Mouse (Mus musculus) CD8-positive naive resting alpha-beta T cell, adult 2 months (primary cell): ENCODE results near the gene Prdx6.

Experiments used
- DNase-seq, 2 experiments: peaks; one replicate each; pipeline ENCODE4 v3.0.0; 2022; ENCODE audit warnings: low read depth in 2 of 2, low spot score in 2 of 2

Prdx6 gene

DNA sequence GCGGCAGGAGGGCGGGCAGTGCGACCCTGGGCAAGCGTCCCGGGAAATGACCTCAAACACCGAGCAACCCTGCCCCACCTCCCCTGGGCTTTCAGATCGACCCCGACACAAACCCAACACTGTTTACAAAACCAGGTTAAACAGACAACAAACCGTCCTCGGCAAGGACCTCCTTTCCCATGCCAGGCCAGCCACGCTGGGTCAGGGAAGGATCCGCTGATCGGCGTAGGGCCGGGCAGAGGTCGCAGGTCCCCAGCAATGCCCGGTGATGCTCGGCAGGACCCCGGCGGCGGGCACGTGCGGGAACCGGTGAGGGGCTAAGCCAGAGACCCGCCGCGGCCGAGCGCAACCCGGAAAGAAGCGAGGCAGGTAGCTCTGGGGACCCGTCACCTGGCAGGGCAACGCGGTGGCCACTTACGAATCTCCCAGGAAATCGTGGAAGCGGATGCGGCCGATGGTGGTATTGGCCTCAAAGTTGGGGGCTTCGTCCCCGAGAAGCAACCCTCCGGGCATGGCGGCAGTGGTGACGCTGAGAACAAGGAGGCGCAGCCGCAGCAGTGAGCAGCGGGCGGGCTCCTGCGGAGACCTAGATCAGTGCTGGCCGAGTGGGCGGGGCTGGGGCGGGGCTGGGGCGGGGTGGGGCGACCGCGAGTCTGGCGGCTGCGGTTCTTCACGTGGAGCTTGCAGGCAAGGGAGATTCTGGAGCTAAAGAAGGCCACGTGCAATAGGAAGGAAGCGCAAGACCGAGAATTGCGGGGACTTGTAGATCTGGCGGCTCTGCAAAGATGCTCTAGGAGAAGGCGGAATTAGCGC is at the start of gene Prdx6:
Gene Prdx6 (minus strand): TSS at position 616 of the 813 bp plus-strand sequence.
- DNase-seq, result peak; percentile 77 to 83

GRCm38 (mm10) chr1:161288256-161288655 is 37.2 kb upstream of the Prdx6 start:
- no peak for DNase-seq

DNA sequence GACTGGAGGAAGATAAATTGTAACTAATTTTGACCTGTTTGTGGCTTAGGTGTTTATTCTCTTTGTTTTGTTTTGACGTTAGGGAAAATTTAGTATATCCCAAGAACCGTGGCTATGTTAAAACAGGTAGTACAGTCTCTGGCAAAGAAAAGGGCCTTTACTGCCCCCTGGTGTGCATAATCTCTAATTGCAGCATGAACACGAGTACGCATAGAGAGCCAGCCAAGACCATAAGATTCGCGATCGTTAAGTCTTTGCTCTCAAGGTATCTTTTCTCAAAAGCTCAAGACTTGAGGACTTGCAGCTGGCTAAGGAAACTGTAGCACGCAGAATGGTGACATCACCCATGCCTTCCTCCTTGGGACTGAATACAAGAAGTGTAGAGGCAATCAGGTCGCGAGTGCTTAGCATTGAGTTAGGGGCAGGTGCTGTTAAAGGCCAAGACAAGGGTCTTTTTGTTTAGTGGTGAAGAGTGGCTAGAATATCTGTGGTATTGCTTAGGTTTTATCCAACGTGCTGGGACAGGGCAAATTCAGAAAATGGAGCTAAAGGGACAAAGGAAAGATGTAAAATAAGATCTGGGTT is 35.8 kb upstream of the Prdx6 start:
- peak; percentile 63 to 69 for DNase-seq

- DNase-seq, result no peak
These were observed 30.2 kb upstream of the Prdx6 start for GRCm38 (mm10) chr1:161281054-161281688.

- DNase-seq, result no peak
These were observed 28.4 kb upstream of the Prdx6 start for GRCm38 (mm10) chr1:161279244-161279908.

DNA sequence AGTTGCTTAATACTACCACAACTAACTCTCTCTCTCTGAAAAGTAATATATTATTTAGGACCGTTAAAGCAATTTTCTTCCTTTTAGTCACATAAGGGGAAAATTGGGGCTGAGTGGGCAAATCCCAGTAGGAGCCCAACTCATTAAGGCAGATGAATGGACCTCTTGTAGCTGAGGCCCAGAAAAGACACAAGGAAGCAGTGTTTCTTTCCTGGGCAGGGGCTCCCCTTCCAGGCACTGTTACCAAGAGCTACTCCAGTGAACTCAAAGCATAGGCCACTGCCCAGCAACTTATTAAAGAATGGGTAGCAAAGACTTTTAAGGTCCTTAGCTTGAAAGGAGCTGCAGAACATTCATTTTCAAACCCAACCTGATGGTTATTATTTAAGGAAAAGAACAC is 22.5 kb upstream of the Prdx6 start:
- DNase-seq, result no peak

DNA sequence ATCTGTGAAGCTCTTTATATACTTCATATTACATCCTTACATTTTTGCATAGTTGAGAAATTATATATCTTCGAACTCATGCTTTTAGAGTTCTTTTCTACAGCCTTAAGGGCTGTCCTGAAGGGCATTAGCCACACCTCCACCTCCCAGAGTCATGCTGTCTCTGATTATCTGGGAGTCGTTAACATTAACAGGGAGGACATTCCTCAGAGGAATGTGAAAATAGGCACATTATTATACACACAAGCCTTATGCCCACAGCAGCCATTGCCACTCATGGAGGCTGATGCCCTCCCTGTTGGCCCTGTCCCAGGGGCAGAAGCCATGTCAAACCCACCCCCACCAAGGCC is 20.4 kb upstream of the Prdx6 start:
- no peak for DNase-seq

DNA sequence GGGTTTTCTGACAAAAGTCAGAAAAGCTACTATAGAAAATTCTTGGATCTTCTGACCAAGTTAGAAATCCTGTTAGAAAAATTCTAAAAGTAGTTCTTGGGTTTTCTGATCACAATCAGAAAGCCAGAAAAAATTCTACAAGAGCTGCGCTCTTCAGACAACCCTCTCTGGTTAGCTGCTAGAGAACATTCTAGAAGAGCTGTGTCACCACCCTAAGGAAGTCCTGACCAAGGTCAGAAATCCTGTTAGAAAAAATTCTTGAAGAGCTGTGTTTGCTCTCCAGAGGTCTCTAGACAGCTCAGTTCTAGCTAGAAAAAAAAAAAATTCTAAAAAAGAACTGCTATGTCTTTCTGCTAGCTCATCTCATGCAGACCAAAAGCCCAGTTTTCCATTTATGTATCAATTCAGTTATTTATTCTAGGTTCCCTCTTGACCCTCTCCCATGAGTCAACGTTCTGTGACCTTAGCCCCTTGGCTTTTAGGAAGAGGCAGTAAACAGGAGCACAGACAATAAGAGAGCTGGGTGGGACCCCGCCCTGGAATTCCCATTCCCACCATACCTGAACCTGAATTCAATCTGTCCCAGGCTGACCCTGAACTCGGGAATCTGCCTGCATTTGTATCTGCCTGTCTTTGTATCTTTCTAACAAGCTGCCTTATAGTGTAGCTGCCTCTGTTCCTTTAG is 19.9 kb upstream of the Prdx6 start:
- no peak for DNase-seq

- DNase-seq, result no peak
These were observed 18.3 kb upstream of the Prdx6 start for GRCm38 (mm10) chr1:161269346-161269745.

DNA sequence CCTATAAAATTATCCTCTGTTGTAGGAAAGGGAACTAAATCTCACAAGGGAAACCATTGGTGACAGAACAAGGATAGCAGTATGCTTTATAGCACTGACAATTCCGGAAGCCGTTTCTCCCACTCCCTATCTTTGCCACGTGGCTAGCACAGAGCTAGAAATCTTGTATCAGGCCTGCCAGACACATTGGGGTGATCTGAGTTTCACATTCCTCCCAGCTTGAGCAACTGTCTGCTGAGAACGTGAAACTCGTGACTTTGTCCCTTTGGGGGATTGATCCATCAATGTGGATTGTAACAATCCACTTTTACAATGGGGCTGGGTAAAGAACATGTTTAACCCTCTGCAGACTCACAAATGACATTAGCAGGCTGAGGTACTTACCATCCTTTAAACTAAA is 17.9 kb upstream of the Prdx6 start:
- no peak for DNase-seq

GRCm38 (mm10) chr1:161268116-161268515 is 17.1 kb upstream of the Prdx6 start:
- DNase-seq, result no peak

DNA sequence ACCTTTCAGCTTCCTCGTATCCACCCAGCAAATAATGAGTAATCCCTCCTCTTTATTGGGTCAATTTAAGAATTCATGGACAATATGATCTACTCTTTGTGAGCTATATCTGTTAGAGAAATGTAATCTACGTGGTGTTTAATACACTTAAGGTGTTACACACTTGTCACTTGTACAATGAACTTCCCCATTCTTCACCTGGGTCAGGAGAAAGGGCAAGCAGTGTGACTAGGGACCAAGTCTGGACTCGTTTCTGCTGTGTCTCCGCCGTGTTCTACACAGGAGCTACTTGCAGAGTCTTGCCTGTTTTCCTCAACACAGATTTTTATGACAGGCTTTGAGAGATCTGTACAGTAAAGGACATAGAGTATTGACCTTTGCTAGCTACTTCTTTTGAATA is 13.9 kb upstream of the Prdx6 start:
- DNase-seq, result no peak

DNA sequence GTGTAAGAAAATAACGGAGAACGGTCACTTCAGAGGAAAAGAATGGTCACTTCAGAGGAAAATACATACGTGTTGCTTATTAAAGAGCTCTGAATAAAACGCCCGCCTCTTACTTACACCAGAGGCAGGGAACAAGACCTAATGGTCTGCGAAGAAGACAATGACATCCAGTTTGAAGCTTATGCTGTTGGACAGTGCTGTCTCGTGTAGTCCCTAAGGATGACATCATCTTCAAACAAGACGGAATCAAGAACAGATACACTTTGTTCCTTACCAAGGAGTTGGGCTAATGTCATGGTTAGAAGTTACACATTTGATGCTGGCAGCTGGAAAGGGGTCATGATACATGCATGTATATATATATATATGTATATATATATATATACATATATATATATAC is 12.6 kb upstream of the Prdx6 start:
- DNase-seq, result no peak

DNA sequence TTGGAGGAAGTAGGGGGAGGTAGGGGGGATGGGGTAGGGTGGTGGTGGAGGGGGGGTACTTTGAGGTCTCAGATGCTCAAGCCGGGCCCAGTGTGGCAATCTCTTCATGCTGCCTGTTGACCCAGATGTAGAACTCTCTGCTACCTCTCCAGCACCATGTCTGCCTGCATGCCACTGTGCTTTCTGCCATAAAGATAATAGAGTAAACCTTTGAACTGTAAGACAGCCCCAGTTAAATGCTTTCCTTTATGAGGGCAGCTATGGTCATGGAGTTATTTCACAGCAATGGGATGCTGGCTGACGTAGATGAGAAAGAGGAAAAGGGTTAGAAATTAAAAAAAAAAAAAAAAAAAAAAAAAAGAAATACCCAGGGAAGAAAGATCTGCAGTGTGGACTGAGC is 11.5 kb upstream of the Prdx6 start:
- no peak for DNase-seq

DNA sequence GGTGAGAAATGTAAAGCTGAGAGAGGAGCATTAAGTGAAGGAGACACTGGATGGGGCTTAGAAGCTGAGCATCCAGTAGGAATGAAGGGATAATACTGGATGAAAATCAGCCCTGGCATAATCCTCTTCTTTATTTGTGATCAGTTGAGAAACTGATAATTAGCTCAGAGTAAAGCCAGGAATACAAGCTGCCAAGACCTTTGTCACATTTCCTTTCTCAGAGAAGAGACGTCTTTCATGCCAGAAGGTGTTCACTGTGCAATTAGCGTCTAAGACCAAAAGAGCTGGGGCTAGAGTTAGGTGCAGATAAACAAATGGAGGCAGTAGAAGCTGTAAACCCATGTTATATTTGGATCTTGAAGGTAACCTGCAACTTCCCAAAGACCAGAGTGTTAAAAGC is 9.7 kb upstream of the Prdx6 start:
- DNase-seq, result no peak

DNA sequence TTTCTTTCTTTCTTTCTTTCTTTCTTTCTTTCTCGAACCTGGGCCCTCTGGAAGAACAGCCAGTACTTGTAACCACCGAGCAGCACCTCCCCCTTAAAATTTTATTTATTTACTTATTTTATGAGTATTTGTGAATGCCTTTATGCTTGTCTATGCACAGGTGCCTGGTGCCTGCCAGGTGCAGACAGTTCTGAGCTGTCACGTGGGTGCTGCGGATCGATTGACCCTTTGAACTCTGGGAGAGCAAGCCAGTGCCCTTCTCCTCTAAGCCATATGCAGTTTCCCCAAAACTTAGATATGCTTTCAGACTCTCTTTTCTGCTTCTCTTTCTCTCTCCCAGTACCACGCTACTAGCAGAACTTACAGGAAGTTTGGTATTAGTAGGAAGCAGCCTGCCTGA is 8.1 kb upstream of the Prdx6 start:
- no peak for DNase-seq

- DNase-seq, result no peak
These were observed 7.3 kb upstream of the Prdx6 start for GRCm38 (mm10) chr1:161258331-161258730.

- DNase-seq, result no peak
These were observed 5.9 kb upstream of the Prdx6 start for GRCm38 (mm10) chr1:161256918-161257317.

DNA sequence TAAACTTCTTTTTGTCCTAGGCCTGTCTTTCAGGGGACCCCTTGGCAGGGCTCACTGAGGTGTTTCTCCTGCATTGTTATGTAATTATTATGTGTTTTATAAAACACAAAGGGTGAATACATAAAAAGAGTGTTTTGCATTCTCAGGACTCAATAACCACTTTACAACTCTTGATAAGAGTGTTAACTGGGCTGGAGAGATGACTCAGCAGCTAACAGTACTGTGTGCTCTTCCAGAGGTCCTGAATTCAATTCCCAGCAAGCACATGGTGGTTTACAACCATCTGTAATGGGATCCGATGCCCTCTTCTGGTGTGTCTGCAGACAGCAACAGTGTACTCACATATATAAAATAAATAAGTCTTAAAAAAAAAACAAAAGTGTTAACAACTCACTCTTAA is 3.3 kb upstream of the Prdx6 start:
- no peak for DNase-seq

GRCm38 (mm10) chr1:161252901-161253300 is 1.9 kb upstream of the Prdx6 start:
- no peak for DNase-seq

DNA sequence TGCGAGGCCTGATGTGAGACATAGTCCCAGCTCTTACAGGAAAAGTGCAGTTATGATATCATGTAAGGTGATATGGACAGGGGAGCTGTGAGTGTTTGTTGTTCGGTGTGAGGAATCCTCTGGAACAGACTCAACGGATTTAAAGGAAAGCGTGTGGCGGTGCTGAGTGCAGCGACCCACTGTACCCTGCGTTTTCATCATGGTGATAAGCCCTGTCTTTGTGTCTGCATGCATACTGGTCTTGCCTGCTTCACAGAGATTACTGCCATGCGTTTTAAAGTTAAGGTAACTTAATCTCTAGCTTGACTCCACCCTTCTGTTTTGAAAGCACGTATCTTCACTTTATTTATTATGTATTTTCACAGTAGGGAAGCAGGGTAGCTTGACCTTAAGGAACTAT is 1.3 kb upstream of the Prdx6 start:
- DNase-seq, result no peak
